Mouse (Mus musculus): ENCODE measurements around the gene Agfg1. TPM values are rescaled to one million over a fixed set of nuclear protein-coding genes. Genes with fewer than 3 reads are reported as not detected.

The Agfg1 gene
- total RNA-seq, 2 experiments from 2014 or later: 80.4 to 83.2 TPM

GRCm38 (mm10) chr1:82821846-82822245 lies 17.4 kb upstream of the Agfg1 start:
- DNase-seq (ENCODE audit: low spot score in 2 of 2): no peak

DNA sequence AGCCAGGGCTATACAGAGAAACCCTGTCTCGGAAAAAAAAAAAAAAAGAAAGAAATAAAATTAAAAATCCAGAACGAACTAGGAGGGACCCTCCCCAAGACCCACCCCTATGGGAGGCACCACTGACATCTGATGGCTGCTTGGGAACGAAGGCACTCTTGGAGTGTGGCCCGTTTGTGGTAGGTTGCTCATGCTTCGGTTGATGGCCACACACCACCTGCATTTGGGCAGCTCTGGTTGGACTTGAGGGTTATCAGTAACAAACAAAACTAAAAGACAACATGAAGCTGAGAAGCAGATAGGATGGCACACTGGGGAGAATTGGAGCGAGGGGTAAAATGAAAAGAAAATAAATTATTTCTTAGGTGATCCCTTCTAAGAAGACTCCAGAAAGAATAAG lies 15.1 kb upstream of the Agfg1 start:
- DNase-seq (ENCODE audit: low spot score in 2 of 2): no peak

DNA sequence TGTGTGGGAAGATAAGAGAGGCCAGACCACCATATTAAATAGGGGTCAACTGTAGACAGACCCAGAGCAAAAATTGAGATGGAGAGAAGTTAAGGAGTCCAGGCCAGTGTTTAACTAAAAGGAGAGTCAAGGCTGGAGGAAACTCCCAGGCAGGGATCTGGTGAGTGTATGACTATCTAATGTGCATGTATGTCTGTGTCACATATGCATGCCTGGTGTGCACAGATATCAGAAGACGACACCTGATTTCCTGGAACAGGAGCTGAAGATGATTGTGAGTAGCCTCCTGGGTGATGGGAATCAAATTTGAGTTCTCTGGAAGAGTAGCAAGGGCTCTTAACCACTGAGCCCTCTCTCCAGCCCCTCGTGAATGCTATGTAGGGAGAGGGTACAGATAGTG lies 14.0 kb upstream of the Agfg1 start:
- no peak for DNase-seq (ENCODE audit: low spot score in 2 of 2)

- no peak for DNase-seq (ENCODE audit: low spot score in 2 of 2)
These were observed 13.5 kb upstream of the Agfg1 start for GRCm38 (mm10) chr1:82825783-82826182.

GRCm38 (mm10) chr1:82826911-82827310 lies 12.4 kb upstream of the Agfg1 start:
- DNase-seq (ENCODE audit: low spot score in 2 of 2): no peak

DNA sequence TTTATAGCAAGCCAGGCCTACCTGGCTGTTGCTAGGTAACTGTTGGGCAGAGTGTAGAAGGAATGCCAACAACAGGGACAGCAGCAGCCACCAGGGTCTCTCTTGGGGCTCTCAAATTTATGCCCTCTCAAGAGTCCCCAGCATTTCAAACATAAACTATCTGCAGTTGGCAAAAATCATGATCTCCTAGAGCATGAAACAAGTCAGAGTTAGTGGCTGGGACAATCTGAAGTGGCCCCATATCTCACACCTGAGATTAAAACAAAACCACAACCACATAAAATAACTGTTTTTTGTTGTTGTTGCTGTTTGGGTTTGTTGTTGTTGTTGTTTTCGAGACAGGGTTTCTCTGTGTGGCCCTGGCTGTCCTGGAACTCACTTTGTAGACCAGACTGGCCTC lies 8.5 kb upstream of the Agfg1 start:
- DNase-seq (ENCODE audit: low spot score in 2 of 2): no peak

- peak in 1 of 2 experiments; percentile 32 for DNase-seq (ENCODE audit: low spot score in 2 of 2)
These were observed 7.6 kb upstream of the Agfg1 start for GRCm38 (mm10) chr1:82831547-82832240.

DNA sequence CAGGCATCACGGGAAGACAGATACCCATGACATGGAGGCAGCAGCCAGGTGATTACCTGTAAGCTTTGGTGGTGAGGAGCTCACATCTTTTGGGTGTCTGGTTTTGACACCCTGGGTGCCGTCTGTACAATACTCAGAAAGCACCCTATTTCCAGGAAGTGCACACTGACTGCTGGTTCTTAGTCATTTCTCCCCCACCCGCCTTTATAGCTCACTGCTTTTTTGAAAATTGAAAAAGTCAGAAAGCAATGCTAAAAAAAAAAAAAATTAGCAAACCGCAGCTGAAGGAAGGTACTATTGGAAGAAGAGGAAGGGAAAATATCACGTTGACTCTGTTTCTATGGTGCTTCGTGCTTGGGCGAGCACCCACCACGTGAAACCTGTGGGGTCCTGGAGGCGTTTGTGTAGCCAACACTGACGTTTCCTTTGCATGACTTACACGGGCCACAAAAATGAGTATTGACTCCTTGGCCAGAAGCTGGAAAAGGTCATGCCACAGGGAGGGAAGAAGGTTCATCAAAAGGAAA lies 6.7 kb upstream of the Agfg1 start:
- no peak for DNase-seq (ENCODE audit: low spot score in 2 of 2)

DNA sequence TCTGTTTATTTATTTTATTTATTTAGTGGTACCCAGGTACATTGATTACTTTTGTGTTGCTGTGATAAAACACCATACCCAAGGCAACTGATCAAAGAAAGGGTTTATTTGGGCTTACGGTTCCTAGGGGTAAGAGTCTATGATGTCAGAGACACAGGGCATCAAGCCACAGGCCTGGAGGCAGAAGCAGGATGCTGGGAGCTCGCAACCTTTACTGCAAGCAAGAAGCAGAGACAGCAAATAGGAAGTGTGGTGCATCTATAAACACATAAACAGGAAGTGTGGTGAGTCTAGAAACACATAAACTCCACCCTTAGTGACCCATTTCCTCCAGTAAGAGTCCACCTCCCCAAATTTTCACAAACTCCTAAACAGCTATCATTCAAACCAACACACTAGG lies 5.8 kb upstream of the Agfg1 start:
- no peak for DNase-seq (ENCODE audit: low spot score in 2 of 2)

DNA sequence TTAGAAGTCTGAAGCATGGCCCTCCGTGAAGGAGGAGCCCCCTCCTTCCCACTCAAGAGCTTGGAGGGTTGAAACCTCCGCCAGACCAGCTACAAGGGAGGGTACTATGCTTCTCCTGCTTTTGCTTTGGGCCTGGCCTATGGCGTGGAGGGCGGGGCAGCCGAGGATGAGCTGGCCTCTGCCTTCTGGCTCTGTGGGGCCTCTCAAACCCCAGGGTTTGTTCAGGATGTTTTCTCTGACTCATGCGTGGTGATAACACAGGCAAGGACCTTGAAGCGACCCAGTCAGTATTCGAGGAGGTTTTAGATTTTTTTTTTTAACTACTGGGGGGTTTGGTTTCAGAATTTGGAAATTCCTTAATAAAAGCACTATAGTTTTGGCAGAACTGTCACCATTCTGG lies 4.7 kb upstream of the Agfg1 start:
- DNase-seq (ENCODE audit: low spot score in 2 of 2): no peak

DNA sequence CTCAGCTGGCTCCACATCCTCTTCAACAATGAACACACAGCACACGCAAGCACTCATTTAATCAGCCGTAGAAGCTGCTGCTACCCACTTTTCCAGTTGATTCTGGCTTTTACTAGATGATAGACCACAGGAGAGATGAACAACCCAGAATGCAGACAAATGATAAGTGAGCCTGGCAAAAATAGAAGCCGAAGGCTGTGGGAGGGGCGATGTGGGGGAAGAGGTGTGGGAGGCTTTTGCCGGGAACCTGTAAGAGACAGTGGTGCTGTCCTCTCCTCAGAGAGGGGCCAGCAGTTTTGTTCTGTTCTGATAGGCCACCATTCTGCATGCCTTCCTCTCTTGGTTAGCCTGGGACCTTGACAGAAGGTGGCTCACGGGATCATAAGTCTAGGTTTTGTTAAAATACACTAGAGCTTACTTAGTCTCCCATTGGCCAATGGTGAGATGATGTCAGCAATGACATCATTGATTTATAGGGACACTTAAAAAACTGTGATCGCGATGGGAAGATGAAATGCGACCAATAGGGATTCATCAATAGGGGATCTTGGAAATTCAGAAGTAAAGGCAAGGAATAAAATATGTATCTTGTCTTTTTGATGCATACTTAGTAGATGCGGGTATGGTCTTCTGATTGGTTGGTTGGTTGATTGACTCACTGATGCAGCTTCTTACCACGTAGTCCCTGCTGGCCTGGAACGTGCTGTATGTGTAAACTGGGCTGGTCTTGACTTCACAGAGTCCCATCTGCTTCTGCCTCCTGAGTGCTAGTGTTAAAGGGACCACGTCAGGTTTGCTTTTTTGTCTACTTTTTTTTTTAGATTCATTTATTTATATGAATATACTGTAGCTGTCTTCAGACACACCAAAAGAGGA lies 2.7 kb upstream of the Agfg1 start:
- DNase-seq (ENCODE audit: low spot score in 2 of 2): no peak

DNA sequence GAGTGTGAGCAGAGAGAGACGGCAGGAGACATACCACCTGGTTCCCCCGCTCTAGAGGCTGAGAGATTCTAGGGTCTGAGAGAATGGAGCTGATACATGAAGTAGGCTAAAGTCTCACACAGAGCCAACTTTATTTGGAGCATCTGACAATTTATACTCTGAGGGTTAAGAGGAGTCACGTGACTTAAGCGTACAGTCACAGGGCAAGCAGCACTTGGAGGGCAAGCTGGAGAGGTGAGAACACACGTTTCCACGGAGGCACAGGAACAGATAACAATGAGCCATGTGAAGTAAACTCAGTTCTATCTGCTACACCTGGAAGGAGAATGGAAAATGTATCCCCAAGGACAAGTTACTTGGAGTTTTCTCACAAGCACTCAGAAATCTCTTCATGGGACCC lies 1.7 kb upstream of the Agfg1 start:
- no peak for DNase-seq (ENCODE audit: low spot score in 2 of 2)

DNA sequence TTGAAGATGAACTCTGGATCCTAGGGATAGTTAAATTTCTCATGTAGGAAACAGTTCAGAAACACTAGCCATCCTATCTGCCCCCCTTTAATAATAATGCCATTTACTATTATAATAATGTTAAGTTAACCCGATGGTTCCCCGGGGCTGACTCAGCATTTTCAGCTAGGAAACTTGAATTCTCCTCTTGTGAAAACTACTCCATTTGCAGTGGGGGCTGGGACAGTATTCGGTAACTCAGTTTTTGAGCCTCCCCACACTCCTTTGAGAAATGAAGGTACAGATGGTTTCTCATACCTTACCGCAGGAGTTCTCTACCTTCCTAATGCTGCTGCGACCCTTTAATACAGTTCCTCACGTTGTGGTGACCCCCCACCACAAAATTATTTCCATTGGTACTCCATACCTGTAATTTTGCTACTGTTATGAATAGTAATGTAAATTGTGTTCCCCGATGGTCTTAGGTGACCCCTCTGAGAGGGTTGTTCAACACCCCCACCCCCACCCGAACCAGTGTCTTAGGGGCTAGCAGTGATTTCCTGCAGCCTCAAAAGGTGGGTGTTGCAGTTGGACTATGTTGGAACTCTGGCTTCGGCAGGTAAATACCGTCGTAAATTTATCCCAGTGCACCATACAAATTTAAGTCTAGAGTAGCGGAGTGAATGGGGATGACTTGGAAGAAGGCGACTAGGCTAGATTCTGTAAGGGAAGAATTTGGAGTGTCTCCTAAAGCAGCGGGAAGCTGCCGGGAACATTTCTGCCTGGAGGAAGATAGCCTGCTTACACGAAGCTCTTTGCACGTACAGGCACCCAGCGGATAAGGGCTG lies 601 bp upstream of the Agfg1 start:
- no peak for DNase-seq (ENCODE audit: low spot score in 2 of 2)

GRCm38 (mm10) chr1:82839614-82840421 lies 535 bp downstream of the Agfg1 start:
- peak in 1 of 2 experiments; percentile 31 for DNase-seq (ENCODE audit: low spot score in 2 of 2)

- no peak for DNase-seq (ENCODE audit: low spot score in 2 of 2)
These were observed 16.4 kb downstream of the Agfg1 start for GRCm38 (mm10) chr1:82855729-82856128.

- no peak for DNase-seq (ENCODE audit: low spot score in 2 of 2)
These were observed 19.0 kb downstream of the Agfg1 start for GRCm38 (mm10) chr1:82858236-82858635.

- no peak for DNase-seq (ENCODE audit: low spot score in 2 of 2)
These were observed 21.1 kb downstream of the Agfg1 start for GRCm38 (mm10) chr1:82860391-82860790.

DNA sequence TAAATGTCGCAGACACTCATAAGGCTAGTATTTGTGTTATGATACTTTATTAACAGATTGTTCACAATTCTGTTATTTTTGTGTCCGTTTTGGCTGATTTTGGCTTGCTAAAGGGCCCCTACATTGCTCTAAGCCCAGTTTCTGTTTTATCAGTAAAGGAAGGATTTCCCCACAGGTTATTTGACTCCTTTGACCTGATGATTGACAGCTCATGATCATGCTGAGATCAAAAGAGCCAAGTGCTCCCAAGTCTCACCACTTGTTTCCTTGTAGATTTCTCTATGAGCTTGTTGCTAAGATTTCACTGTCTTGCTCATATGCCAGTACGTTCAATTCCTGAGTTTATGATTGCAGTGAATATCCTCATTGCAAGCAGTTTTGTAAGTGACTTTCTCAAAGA lies 30.9 kb downstream of the Agfg1 start:
- no peak for DNase-seq (ENCODE audit: low spot score in 2 of 2)

GRCm38 (mm10) chr1:82879172-82879571 lies 39.9 kb downstream of the Agfg1 start:
- no peak for DNase-seq (ENCODE audit: low spot score in 2 of 2)

DNA sequence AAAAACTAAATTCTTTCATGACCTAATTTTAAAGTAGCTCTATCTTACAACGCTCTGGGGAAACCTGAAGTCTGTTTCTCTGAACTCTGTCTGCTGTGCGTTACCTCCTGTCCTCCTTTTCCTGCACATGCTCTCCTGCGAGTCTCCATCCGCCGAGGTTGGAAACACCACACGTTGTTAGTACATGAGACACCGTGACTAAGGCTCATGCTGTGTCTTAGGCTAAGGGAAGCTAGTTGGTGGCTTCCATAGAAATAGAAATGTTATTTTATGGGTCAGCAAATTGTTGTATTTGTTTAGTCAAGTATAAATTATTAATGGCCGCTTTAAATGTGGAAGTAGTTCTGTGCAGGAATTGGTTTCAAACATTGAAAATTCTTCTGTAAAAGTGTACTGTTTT lies 40.9 kb downstream of the Agfg1 start:
- DNase-seq (ENCODE audit: low spot score in 2 of 2): no peak

- DNase-seq (ENCODE audit: low spot score in 2 of 2): no peak
These were observed 54.0 kb downstream of the Agfg1 start for GRCm38 (mm10) chr1:82893269-82893668.
